Mouse (Mus musculus): Measurements from ENCODE around the gene AI661453. TPM values are rescaled to one million over a fixed set of nuclear protein-coding genes. Genes with fewer than 3 reads are reported as not detected.
"Not testable (repeated sequence)": the region's sequence is repeated elsewhere in the genome, so short reads cannot be mapped to it uniquely, and the experiment has no call there.

Gene AI661453
- polyA plus RNA-seq, 1 experiment from 2014 or later, result 2.8 TPM

GRCm38 (mm10) chr17:47407717-47408557 lies 28.5 kb upstream of the AI661453 start:
- ATAC-seq (no peak), DNase-seq (ENCODE audit: low spot score) (no peak)
- no peak for TF ChIP-seq CTCF (IDR thresholded peaks at IDR 0.05)
- TF ChIP-seq EP300 (IDR thresholded peaks at IDR 0.05), result no peak
- Histone ChIP-seq H3K27me3 (replicated peaks; ENCODE audit: insufficient read depth, low read length) (peaks cover 12% of the 10 kb centered on the region; the same call in 1 of the 2 replicates), H3K4me2 (replicated peaks; ENCODE audit: low read depth, low read length) (no peak overlapping the region), H3K4me3 (ENCODE audit: low read depth, low read length) (no peak overlapping the region), H3K27ac (ENCODE audit: low read length) (no peak overlapping the region), H3K36me3 (ENCODE audit: insufficient read depth, low read length) (no peaks in the 10 kb centered on the region), H3K9ac (replicated peaks; ENCODE audit: low read depth) (no peak overlapping the region), H3K9me3 (ENCODE audit: low read length) (no peaks in the 10 kb centered on the region), H3K4me1 (ENCODE audit: insufficient read depth, low read depth, low read length) (no peaks in the 10 kb centered on the region)
- WGBS, result 57% methylated on average over 10 of the region's 10 CpGs

- Histone ChIP-seq H3K9me3 (ENCODE audit: low read length) (no peaks in the 10 kb centered on the region), H3K4me3 (ENCODE audit: low read depth, low read length) (no peak overlapping the region), H3K4me2 (replicated peaks; ENCODE audit: low read depth, low read length) (no peak overlapping the region), H3K27me3 (replicated peaks; ENCODE audit: insufficient read depth, low read length) (peaks cover 12% of the 10 kb centered on the region; the same call in 1 of the 2 replicates), H3K27ac (ENCODE audit: low read length) (no peak overlapping the region), H3K9ac (replicated peaks; ENCODE audit: low read depth) (no peak overlapping the region), H3K36me3 (ENCODE audit: insufficient read depth, low read length) (no peaks in the 10 kb centered on the region), H3K4me1 (ENCODE audit: insufficient read depth, low read depth, low read length) (no peaks in the 10 kb centered on the region)
- WGBS, result 15% methylated on average over 8 of the region's 8 CpGs
- peak; percentile 69 for ATAC-seq
- peak; percentile 63 for DNase-seq (ENCODE audit: low spot score)
- TF ChIP-seq EP300 (IDR thresholded peaks at IDR 0.05), result no peak
- TF ChIP-seq CTCF (IDR thresholded peaks at IDR 0.05), result peak; percentile 86
These were observed 27.9 kb upstream of the AI661453 start for GRCm38 (mm10) chr17:47408558-47408898.

GRCm38 (mm10) chr17:47409897-47410861 lies 26.2 kb upstream of the AI661453 start:
- 3% methylated on average over 71 of the region's 74 CpGs for WGBS

GRCm38 (mm10) chr17:47420195-47420594 lies 16.2 kb upstream of the AI661453 start:
- DNase-seq (ENCODE audit: low spot score), result no peak
- no peak for ATAC-seq
- H3K4me1 ChIP-seq (ENCODE audit: insufficient read depth, low read depth, low read length), result no peaks in the 10 kb centered on the region
- H3K4me3 ChIP-seq (ENCODE audit: low read depth, low read length), result no peak overlapping the region
- H3K27me3 ChIP-seq (replicated peaks; ENCODE audit: insufficient read depth, low read length), result no peaks in the 10 kb centered on the region; the same call in 1 of the 2 replicates
- H3K36me3 ChIP-seq (ENCODE audit: insufficient read depth, low read length), result no peaks in the 10 kb centered on the region
- TF ChIP-seq CTCF (IDR thresholded peaks at IDR 0.05) (no peak), EP300 (IDR thresholded peaks at IDR 0.05) (no peak)
- WGBS, result 75% methylated on average over 2 of the region's 2 CpGs
- H3K9ac ChIP-seq (replicated peaks; ENCODE audit: low read depth), result no peak overlapping the region
- H3K27ac ChIP-seq (ENCODE audit: low read length), result no peak overlapping the region
- H3K9me3 ChIP-seq (ENCODE audit: low read length), result no peaks in the 10 kb centered on the region
- no peak overlapping the region for H3K4me2 ChIP-seq (replicated peaks; ENCODE audit: low read depth, low read length)

More at GRCm38 (mm10) chr17:47409897-47410861, 26.2 kb upstream of the AI661453 start:
- not testable (repeated sequence) for H3K36me3 ChIP-seq (ENCODE audit: insufficient read depth, low read length); H3K27ac ChIP-seq (ENCODE audit: low read length); H3K9ac ChIP-seq (replicated peaks; ENCODE audit: low read depth); DNase-seq (ENCODE audit: low spot score); H3K9me3 ChIP-seq (ENCODE audit: low read length); H3K4me1 ChIP-seq (ENCODE audit: insufficient read depth, low read depth, low read length)
- Histone ChIP-seq H3K27me3 (replicated peaks; ENCODE audit: insufficient read depth, low read length) (peaks cover 12% of the 10 kb centered on the region; the same call in 1 of the 2 replicates), H3K4me2 (replicated peaks; ENCODE audit: low read depth, low read length) (peak overlapping the region; percentile 35), H3K4me3 (ENCODE audit: low read depth, low read length) (peak overlapping the region; percentile 12; the same call in 1 of the 2 replicates)
- peak; percentile 21; the same call in 1 of the 2 replicates for ATAC-seq

GRCm38 (mm10) chr17:47421566-47421965 lies 14.8 kb upstream of the AI661453 start:
- Histone ChIP-seq H3K36me3 (ENCODE audit: insufficient read depth, low read length) (no peaks in the 10 kb centered on the region), H3K9me3 (ENCODE audit: low read length) (no peaks in the 10 kb centered on the region), H3K27ac (ENCODE audit: low read length) (no peak overlapping the region), H3K4me1 (ENCODE audit: insufficient read depth, low read depth, low read length) (no peaks in the 10 kb centered on the region), H3K9ac (replicated peaks; ENCODE audit: low read depth) (no peak overlapping the region), H3K4me2 (replicated peaks; ENCODE audit: low read depth, low read length) (no peak overlapping the region), H3K27me3 (replicated peaks; ENCODE audit: insufficient read depth, low read length) (no peaks in the 10 kb centered on the region; the same call in 1 of the 2 replicates), H3K4me3 (ENCODE audit: low read depth, low read length) (no peak overlapping the region)
- no peak for ATAC-seq
- DNase-seq (ENCODE audit: low spot score), result no peak
- no peak for TF ChIP-seq EP300 (IDR thresholded peaks at IDR 0.05)
- TF ChIP-seq CTCF (IDR thresholded peaks at IDR 0.05), result no peak
- 75% methylated on average over 3 of the region's 3 CpGs for WGBS

GRCm38 (mm10) chr17:47422616-47423015 lies 13.8 kb upstream of the AI661453 start:
- not testable (repeated sequence) for H3K27me3 ChIP-seq (replicated peaks; ENCODE audit: insufficient read depth, low read length); H3K9me3 ChIP-seq (ENCODE audit: low read length); ATAC-seq; DNase-seq (ENCODE audit: low spot score); H3K4me3 ChIP-seq (ENCODE audit: low read depth, low read length); H3K4me1 ChIP-seq (ENCODE audit: insufficient read depth, low read depth, low read length); H3K27ac ChIP-seq (ENCODE audit: low read length); H3K4me2 ChIP-seq (replicated peaks; ENCODE audit: low read depth, low read length); H3K36me3 ChIP-seq (ENCODE audit: insufficient read depth, low read length); H3K9ac ChIP-seq (replicated peaks; ENCODE audit: low read depth)
- 92% methylated on average over 1 of the region's 1 CpGs for WGBS

Data from lung, postnatal 0 days (tissue).